Mouse (Mus musculus) lung, postnatal 0 days (tissue): ENCODE results near the gene Glp2r. TPM values are rescaled to one million over a fixed set of nuclear protein-coding genes. Genes with fewer than 3 reads are reported as not detected.

Source experiments
- ATAC-seq: fragments of 200-750 bp; cut with Nextera tagmentation; 2 replicates; pipeline ENCODE4 v1.8.0; 2017; ENCODE audit warnings: moderate library complexity
- DNase-seq: peaks from one replicate; pipeline ENCODE4 v3.0.0-alpha.2; 2016; ENCODE audit warnings: low spot score
- H3K27ac ChIP-seq: fragments of 300-500 bp; sonication (generic); 2 replicates; pipeline ENCODE4 v1.5.1; 2014; ENCODE audit warnings: antibody characterized with exemption, mild to moderate bottlenecking, low read length, mixed read lengths
- H3K27me3 ChIP-seq: fragments of 300-500 bp; sonication (generic); replicated peaks from 2 replicates; pipeline ENCODE4 v1.6.1; 2014; ENCODE audit warnings: low read length, mixed read lengths; ENCODE audit not compliant: insufficient read depth
- H3K36me3 ChIP-seq: fragments of 300-500 bp; sonication (generic); 2 replicates; pipeline ENCODE4 v1.6.1; 2014; ENCODE audit warnings: low read length, mixed read lengths; ENCODE audit not compliant: insufficient read depth
- H3K4me1 ChIP-seq: fragments of 300-500 bp; sonication (generic); 2 replicates; pipeline ENCODE4 v1.6.1; 2014; ENCODE audit warnings: antibody characterized with exemption, low read depth, low read length, mixed read lengths; ENCODE audit not compliant: insufficient read depth
- H3K4me2 ChIP-seq: fragments of 300-500 bp; sonication (generic); replicated peaks from 2 replicates; pipeline ENCODE4 v1.6.1; 2014; ENCODE audit warnings: low read depth, mild to moderate bottlenecking, low read length, moderate library complexity, mixed read lengths
- H3K4me3 ChIP-seq: fragments of 300-500 bp; sonication (generic); 2 replicates; pipeline ENCODE4 v1.5.1; 2014; ENCODE audit warnings: low read depth, low read length
- H3K9ac ChIP-seq: fragments of 300-500 bp; sonication (generic); replicated peaks from 2 replicates; pipeline ENCODE4 v1.6.1; 2014; ENCODE audit warnings: low read depth, mild to moderate bottlenecking
- H3K9me3 ChIP-seq: fragments of 300-500 bp; sonication (generic); 2 replicates; pipeline ENCODE4 v1.6.1; 2016; ENCODE audit warnings: low read length, mixed read lengths
- CTCF ChIP-seq: IDR thresholded peaks from 2 replicates; pipeline ENCODE4 v1.5.1; 2016; ENCODE audit warnings: antibody characterized with exemption, mild to moderate bottlenecking
- EP300 ChIP-seq: IDR thresholded peaks from 2 replicates; pipeline ENCODE4 v1.6.1; 2016; ENCODE audit warnings: antibody characterized with exemption, mild to moderate bottlenecking, control low read depth
- WGBS: fragments of 180-500 bp; shearing (Covaris S2); extraction: QIAGEN DNeasy Blood & Tissue Kit; methylation state at CpG from one replicate; pipeline ENCODE4 v1.1.7; 2014; 5-methylcytosine and 5-hydroxymethylcytosine counted together
- polyA plus RNA-seq: library from polyadenylated mRNA; unstranded; fragments of >200 nt; fragmentation: Nextera tagmentation; extraction: Ambion mirVana; gene quantifications from 2 replicates; pipeline ENCODE4 v1.2.1, GENCODE M21; 2015

Gene Glp2r
- polyA plus RNA-seq, 1 experiment from 2014 or later, result not detected

DNA sequence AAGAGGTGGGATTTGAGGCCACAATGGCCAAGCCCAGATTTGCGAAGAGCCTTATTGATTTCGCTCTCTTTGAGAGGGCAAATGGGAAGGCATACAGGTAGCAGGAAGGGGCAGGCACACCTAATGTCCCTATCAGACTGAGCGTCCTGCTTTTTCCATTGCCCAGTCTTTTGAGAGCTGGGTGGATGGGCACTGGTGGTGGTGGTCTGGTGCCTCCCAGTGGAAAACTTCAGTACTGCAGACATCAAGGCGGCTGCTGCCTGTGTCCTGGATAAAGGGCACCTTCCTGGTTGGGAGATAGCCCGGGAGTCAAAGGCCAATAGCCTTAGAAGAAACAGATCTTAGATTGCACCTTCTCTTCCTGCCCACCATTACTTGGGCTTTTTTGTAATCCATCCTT, 123.2 kb downstream of the Glp2r start:
- H3K9me3 ChIP-seq, result no peaks in the 10 kb centered on the region
- DNase-seq, result peak; percentile 75
- no peak overlapping the region for H3K27ac ChIP-seq
- no peak overlapping the region for H3K4me2 ChIP-seq
- no peaks in the 10 kb centered on the region for H3K36me3 ChIP-seq
- 30% methylated on average over 5 of the region's 5 CpGs for WGBS
- H3K9ac ChIP-seq, result no peak overlapping the region
- no peak for TF ChIP-seq EP300
- TF ChIP-seq CTCF, result peak; percentile 97
- H3K4me3 ChIP-seq, result no peak overlapping the region
- H3K4me1 ChIP-seq, result no peaks in the 10 kb centered on the region
- ATAC-seq, result peak; percentile 54; the same call in 1 of the 2 replicates
- H3K27me3 ChIP-seq, result no peaks in the 10 kb centered on the region

DNA sequence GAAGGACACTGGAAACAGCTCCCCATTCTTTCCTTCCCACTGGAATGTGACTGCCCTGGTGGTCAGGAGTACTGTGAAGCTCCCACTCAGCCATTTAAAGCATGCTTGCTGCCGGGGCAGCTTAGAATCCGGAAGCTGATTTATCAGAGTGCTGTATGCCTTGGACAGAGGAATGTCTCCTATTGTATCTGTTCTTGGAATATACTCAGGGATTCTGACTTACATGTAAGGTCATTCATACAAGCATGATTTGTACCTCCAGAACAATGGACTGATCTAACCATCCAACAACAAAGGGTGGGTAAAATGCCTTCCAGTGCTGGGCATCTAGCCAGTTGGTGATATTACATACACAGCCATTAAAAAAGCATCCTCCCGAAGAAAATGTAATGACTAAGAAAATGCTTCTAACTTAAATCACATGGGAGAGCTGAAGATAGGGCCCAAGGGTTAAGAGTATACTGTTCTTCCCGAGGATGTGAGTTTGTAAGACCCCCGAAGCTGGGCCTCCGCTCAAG, 126.3 kb downstream of the Glp2r start:
- peak; percentile 75 for ATAC-seq
- TF ChIP-seq EP300 (peak; percentile 28), CTCF (no peak)
- 58% methylated on average over 6 of the region's 6 CpGs for WGBS
- H3K9me3 ChIP-seq, result no peaks in the 10 kb centered on the region
- no peak overlapping the region for H3K9ac ChIP-seq
- no peak overlapping the region for H3K27ac ChIP-seq
- H3K4me2 ChIP-seq, result no peak overlapping the region
- H3K36me3 ChIP-seq, result no peaks in the 10 kb centered on the region
- no peaks in the 10 kb centered on the region for H3K27me3 ChIP-seq
- no peaks in the 10 kb centered on the region; the same call in 1 of the 2 replicates for H3K4me1 ChIP-seq
- DNase-seq, result peak; percentile 38
- H3K4me3 ChIP-seq, result no peak overlapping the region

DNA sequence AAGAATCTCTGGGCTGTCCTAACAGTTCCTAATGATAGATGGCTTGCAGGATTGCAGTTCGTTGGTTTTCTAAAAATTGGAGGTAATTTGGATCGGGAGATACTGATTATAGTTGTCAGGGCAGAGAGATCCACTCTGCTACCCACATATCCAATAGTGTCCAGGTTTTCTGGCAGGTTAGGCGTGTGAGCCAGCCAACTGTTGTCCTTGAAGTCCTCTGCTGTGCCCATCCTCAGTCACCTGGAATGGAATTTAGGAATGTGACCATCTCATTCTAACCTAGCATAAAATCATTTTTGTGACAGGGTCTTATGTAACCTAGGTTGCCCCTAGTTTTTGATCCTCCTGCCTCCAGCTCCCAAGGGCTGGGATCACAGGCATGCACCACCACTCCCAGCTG, 127.5 kb downstream of the Glp2r start:
- Histone ChIP-seq H3K9ac (no peak overlapping the region), H3K4me1 (no peaks in the 10 kb centered on the region; the same call in 1 of the 2 replicates), H3K36me3 (no peaks in the 10 kb centered on the region), H3K27me3 (no peaks in the 10 kb centered on the region), H3K27ac (no peak overlapping the region), H3K4me3 (no peak overlapping the region), H3K9me3 (no peaks in the 10 kb centered on the region), H3K4me2 (no peak overlapping the region)
- no peak for TF ChIP-seq CTCF
- no peak for TF ChIP-seq EP300
- DNase-seq (no peak), ATAC-seq (no peak)
- WGBS, result 71% methylated on average over 3 of the region's 3 CpGs

GRCm38 (mm10) chr11:67642835-67643234, 128.1 kb downstream of the Glp2r start:
- no peak for ATAC-seq
- Histone ChIP-seq H3K27ac (no peak overlapping the region), H3K4me1 (no peaks in the 10 kb centered on the region; the same call in 1 of the 2 replicates), H3K4me2 (no peak overlapping the region), H3K27me3 (no peaks in the 10 kb centered on the region), H3K36me3 (no peaks in the 10 kb centered on the region), H3K9me3 (no peaks in the 10 kb centered on the region), H3K9ac (no peak overlapping the region), H3K4me3 (no peak overlapping the region)
- no peak for DNase-seq
- TF ChIP-seq EP300 (no peak), CTCF (no peak)
- WGBS, result 75% methylated on average over 5 of the region's 5 CpGs

GRCm38 (mm10) chr11:67642421-67642820, 128.5 kb downstream of the Glp2r start:
- no peak overlapping the region for H3K4me3 ChIP-seq
- no peak for TF ChIP-seq EP300
- TF ChIP-seq CTCF, result no peak
- no peak overlapping the region for H3K27ac ChIP-seq
- H3K36me3 ChIP-seq, result no peaks in the 10 kb centered on the region
- no peaks in the 10 kb centered on the region for H3K9me3 ChIP-seq
- H3K4me2 ChIP-seq, result no peak overlapping the region
- H3K9ac ChIP-seq, result no peak overlapping the region
- no peaks in the 10 kb centered on the region; the same call in 1 of the 2 replicates for H3K4me1 ChIP-seq
- WGBS, result 82% methylated on average over 8 of the region's 8 CpGs
- no peaks in the 10 kb centered on the region for H3K27me3 ChIP-seq
- DNase-seq (no peak), ATAC-seq (no peak)

GRCm38 (mm10) chr11:67640299-67640698, 130.7 kb downstream of the Glp2r start:
- H3K4me2 ChIP-seq, result no peak overlapping the region

DNA sequence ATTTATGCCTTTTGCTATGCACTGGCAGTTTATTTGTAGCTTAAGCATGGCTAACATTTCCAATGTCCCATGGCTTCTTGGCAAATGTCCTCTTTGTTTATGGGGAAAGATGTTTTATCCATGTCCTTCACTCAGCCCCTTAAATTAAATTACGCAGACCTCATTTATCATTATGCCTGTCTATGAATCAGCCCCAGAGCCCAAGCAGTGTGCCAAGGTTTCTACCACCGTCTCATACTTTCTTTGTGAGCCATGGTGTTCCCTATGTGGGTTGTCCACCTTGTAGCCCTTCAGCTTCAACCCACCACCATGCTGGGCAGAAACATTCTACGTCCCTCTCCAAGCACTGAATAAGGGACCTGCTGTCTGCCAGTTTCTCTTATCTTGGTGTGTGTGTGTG, 132.6 kb downstream of the Glp2r start:
- no peak for ATAC-seq
- Histone ChIP-seq H3K4me3 (no peak overlapping the region), H3K9ac (no peak overlapping the region), H3K27ac (no peak overlapping the region), H3K27me3 (no peaks in the 10 kb centered on the region), H3K36me3 (no peaks in the 10 kb centered on the region), H3K4me2 (no peak overlapping the region), H3K4me1 (no peaks in the 10 kb centered on the region; the same call in 1 of the 2 replicates), H3K9me3 (no peaks in the 10 kb centered on the region)
- 70% methylated on average over 3 of the region's 3 CpGs for whole genome bisulfite sequencing
- DNase-seq, result no peak
- no peak for TF ChIP-seq CTCF
- TF ChIP-seq EP300, result no peak

More at GRCm38 (mm10) chr11:67640299-67640698, 130.7 kb downstream of the Glp2r start:
- Histone ChIP-seq H3K9me3 (no peaks in the 10 kb centered on the region), H3K27ac (no peak overlapping the region), H3K27me3 (no peaks in the 10 kb centered on the region), H3K36me3 (no peaks in the 10 kb centered on the region), H3K9ac (no peak overlapping the region), H3K4me1 (no peaks in the 10 kb centered on the region; the same call in 1 of the 2 replicates), H3K4me3 (no peak overlapping the region)
- WGBS, result 88% methylated on average over 6 of the region's 6 CpGs
- TF ChIP-seq EP300 (no peak), CTCF (no peak)
- ATAC-seq (no peak), DNase-seq (no peak)
